Mouse (Mus musculus) C2C12 (cell line): ENCODE results near the gene Col20a1. TPM values are rescaled to one million over a fixed set of nuclear protein-coding genes. Genes with fewer than 3 reads are reported as not detected.

ENCODE experiments used
- H3K27me3 ChIP-seq: one replicate; pipeline ENCODE4 v1.6.1; 2011; ENCODE audit not compliant: control insufficient read depth, insufficient read depth, insufficient read length
- H3K36me3 ChIP-seq: one replicate; pipeline ENCODE4 v1.6.1; 2011; ENCODE audit not compliant: control insufficient read depth, insufficient read depth
- H3K4me3 ChIP-seq: one replicate; pipeline ENCODE4 v1.5.1; 2011; ENCODE audit warnings: mild to moderate bottlenecking, control low read depth; ENCODE audit not compliant: poor library complexity, insufficient read depth, severe bottlenecking
- H3K79me2 ChIP-seq: one replicate; pipeline ENCODE4 v1.6.1; 2011; ENCODE audit not compliant: control insufficient read depth, insufficient read depth
- H3K79me3 ChIP-seq: one replicate; pipeline ENCODE4 v1.6.1; 2011; ENCODE audit warnings: low read depth, control low read depth
- H3ac ChIP-seq: one replicate; pipeline ENCODE3; 2011; ENCODE audit warnings: low read depth; ENCODE audit not compliant: control insufficient read depth, insufficient read length
- CEBPB ChIP-seq: IDR thresholded peaks from one replicate; pipeline ENCODE4 v1.6.1; 2011; ENCODE audit warnings: low read depth, mild to moderate bottlenecking, control low read depth, moderate library complexity
- CTCF ChIP-seq: IDR thresholded peaks from one replicate; pipeline ENCODE4 v1.5.1; 2011; ENCODE audit not compliant: control insufficient read depth, insufficient read depth, insufficient read length
- FOSL1 ChIP-seq: IDR thresholded peaks from one replicate; pipeline ENCODE4 v1.8.0; 2011; ENCODE audit warnings: mild to moderate bottlenecking, low read length; ENCODE audit not compliant: poor library complexity, insufficient read depth, severe bottlenecking
- MAX ChIP-seq: IDR thresholded peaks from one replicate; pipeline ENCODE4 v1.6.1; 2011; ENCODE audit warnings: mild to moderate bottlenecking, control low read depth
- MYOD1 ChIP-seq: IDR thresholded peaks from one replicate; pipeline ENCODE4 v1.6.1; 2011; ENCODE audit warnings: low read depth; ENCODE audit not compliant: control insufficient read depth, insufficient read length
- MYOG ChIP-seq: IDR thresholded peaks from one replicate; pipeline ENCODE4 v1.6.1; 2011; ENCODE audit not compliant: control insufficient read depth, insufficient read length; ENCODE audit errors: extremely low read depth
- USF1 ChIP-seq: IDR thresholded peaks from one replicate; pipeline ENCODE4 v1.6.1; 2011; ENCODE audit warnings: low read depth, mild to moderate bottlenecking, control low read depth, moderate library complexity
- polyA plus RNA-seq: library from polyadenylated mRNA; unstranded; fragments of >200 nt; fragmentation: generic; extraction: Trizol; gene quantifications from one replicate; pipeline ENCODE4 v1.2.1, GENCODE M21; 2012; ENCODE audit warnings: missing spikeins

The Col20a1 gene
- polyA plus RNA-seq, 1 experiment, result 0.07 TPM

- H3K36me3 ChIP-seq, result no peaks in the 10 kb centered on the region
- peaks cover 65% of the 10 kb centered on the region for H3K27me3 ChIP-seq
- TF ChIP-seq CEBPB, result no peak
- H3ac ChIP-seq, result no peak overlapping the region
- no peaks in the 10 kb centered on the region for H3K79me2 ChIP-seq
- H3K4me3 ChIP-seq, result no peak overlapping the region
- H3K79me3 ChIP-seq, result no peaks in the 10 kb centered on the region
Measured at GRCm38 (mm10) chr2:181042376-181042775, 56.0 kb downstream of the Col20a1 start.

- H3K36me3 ChIP-seq, result no peaks in the 10 kb centered on the region
- peaks cover 64% of the 10 kb centered on the region for H3K27me3 ChIP-seq
- TF ChIP-seq CTCF (no peak), MYOG (no peak), CEBPB (no peak), MAX (no peak), FOSL1 (no peak), USF1 (no peak), MYOD1 (no peak)
- H3K4me3 ChIP-seq, result no peak within 1 kb of the TSS
- H3K79me2 ChIP-seq, result no peaks in the 10 kb centered on the region
- H3K79me3 ChIP-seq, result no peaks in the 10 kb centered on the region
- H3ac ChIP-seq, result no peak within 1 kb of the TSS
Measured at GRCm38 (mm10) chr2:181043437-181043836, 57.1 kb downstream of the Col20a1 start, which contains the start of gene Chrna4. Gene Chrna4 (minus strand): TSS chr2:181043546.

DNA sequence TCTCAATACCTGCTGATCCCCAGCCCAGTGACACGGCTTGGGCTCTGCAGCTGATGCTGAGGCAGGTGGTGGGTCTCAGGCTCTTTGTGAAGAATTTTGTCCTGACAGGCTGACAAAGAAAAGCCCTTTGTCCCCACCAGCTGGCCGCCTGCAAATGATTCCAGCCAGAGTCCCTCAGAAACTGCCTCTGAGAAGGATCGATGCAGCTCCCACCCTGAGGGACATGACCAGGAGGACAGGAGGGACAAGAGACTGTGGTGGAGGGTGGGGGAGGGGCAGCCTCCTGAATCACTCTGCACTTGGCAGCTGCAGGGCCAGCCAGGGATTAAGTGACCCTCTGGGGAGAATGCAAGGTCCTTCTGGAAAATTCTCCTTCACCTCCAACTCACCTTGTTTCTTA, 57.7 kb downstream of the Col20a1 start:
- TF ChIP-seq MYOG, result no peak
- no peak for TF ChIP-seq USF1
- TF ChIP-seq MYOD1, result no peak
- TF ChIP-seq CTCF, result no peak
- TF ChIP-seq CEBPB, result no peak
- TF ChIP-seq MAX, result no peak
- TF ChIP-seq FOSL1, result no peak
- Histone ChIP-seq H3K79me2 (no peaks in the 10 kb centered on the region), H3K79me3 (no peaks in the 10 kb centered on the region), H3K36me3 (no peaks in the 10 kb centered on the region), H3K27me3 (peaks cover 60% of the 10 kb centered on the region), H3ac (no peak overlapping the region), H3K4me3 (no peak overlapping the region)

GRCm38 (mm10) chr2:181048252-181048945, 62.1 kb downstream of the Col20a1 start:
- Histone ChIP-seq H3K79me2 (no peaks in the 10 kb centered on the region), H3ac (no peak overlapping the region), H3K27me3 (peaks cover 36% of the 10 kb centered on the region), H3K79me3 (no peaks in the 10 kb centered on the region), H3K36me3 (no peaks in the 10 kb centered on the region), H3K4me3 (no peak overlapping the region)
- TF ChIP-seq MYOG (no peak), USF1 (no peak), FOSL1 (no peak), MAX (no peak), MYOD1 (no peak), CTCF (no peak)

GRCm38 (mm10) chr2:181048986-181049385, 62.7 kb downstream of the Col20a1 start:
- TF ChIP-seq CEBPB (no peak), CTCF (no peak), MAX (no peak), MYOG (no peak), FOSL1 (no peak), USF1 (no peak), MYOD1 (no peak)
- Histone ChIP-seq H3K4me3 (no peak overlapping the region), H3K36me3 (no peaks in the 10 kb centered on the region), H3ac (no peak overlapping the region), H3K27me3 (peaks cover 36% of the 10 kb centered on the region), H3K79me3 (no peaks in the 10 kb centered on the region), H3K79me2 (no peaks in the 10 kb centered on the region)

DNA sequence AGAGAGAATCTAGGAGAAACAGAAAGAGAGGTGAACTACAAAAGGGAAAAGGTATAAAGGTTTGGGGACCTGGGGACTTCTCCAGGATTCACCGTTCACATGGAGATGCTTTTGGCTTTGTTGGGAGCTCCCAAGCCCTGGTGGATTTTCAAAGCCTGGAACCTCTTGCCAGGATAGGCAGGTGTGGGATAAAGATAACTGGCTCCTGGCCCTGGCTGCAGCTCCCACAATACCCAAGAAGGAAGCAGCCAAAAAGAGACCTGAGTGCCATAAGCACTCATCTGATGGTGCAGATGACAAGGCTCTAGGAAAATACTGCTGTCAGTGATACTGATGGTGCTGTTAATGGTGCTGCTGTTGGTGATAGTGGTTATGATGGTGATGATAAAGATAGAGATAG, 65.8 kb downstream of the Col20a1 start:
- no peaks in the 10 kb centered on the region for H3K36me3 ChIP-seq
- H3K27me3 ChIP-seq, result peaks cover 57% of the 10 kb centered on the region
- H3ac ChIP-seq, result no peak overlapping the region
- H3K79me2 ChIP-seq, result no peaks in the 10 kb centered on the region
- H3K79me3 ChIP-seq, result no peaks in the 10 kb centered on the region
- H3K4me3 ChIP-seq, result no peak overlapping the region
- no peak for TF ChIP-seq MYOD1
- TF ChIP-seq FOSL1, result no peak
- no peak for TF ChIP-seq MAX
- TF ChIP-seq CEBPB, result no peak
- no peak for TF ChIP-seq CTCF
- TF ChIP-seq USF1, result no peak
- TF ChIP-seq MYOG, result no peak
